Mouse (Mus musculus): ENCODE data around the gene Kif26b. TPM values are rescaled to one million over a fixed set of nuclear protein-coding genes. Genes with fewer than 3 reads are reported as not detected.

Gene Kif26b
- polyA plus RNA-seq, 1 experiment from 2014 or later, result 0.10 TPM

GRCm38 (mm10) chr1:178860671-178861391 is 331.9 kb downstream of the Kif26b start:
- H3K9ac ChIP-seq, result no peak overlapping the region
- H3K36me3 ChIP-seq, result no peaks in the 10 kb centered on the region
- H3K27me3 ChIP-seq, result no peaks in the 10 kb centered on the region
- H3K4me2 ChIP-seq, result no peak overlapping the region
- H3K9me3 ChIP-seq (replicated peaks), result no peaks in the 10 kb centered on the region
- no peak overlapping the region for H3K27ac ChIP-seq
- H3K4me1 ChIP-seq (replicated peaks), result no peaks in the 10 kb centered on the region
- H3K4me3 ChIP-seq (replicated peaks), result no peak overlapping the region
- ATAC-seq (ENCODE audit: low read depth) (no peak), DNase-seq (no peak)
- WGBS (ENCODE audit: insufficient replicate concordance), result 63% methylated on average over 8 of the region's 8 CpGs

GRCm38 (mm10) chr1:178861392-178861762 is 332.5 kb downstream of the Kif26b start:
- no peak for DNase-seq
- no peaks in the 10 kb centered on the region for H3K36me3 ChIP-seq
- H3K9ac ChIP-seq, result no peak overlapping the region
- no peak overlapping the region for H3K4me3 ChIP-seq (replicated peaks)
- no peaks in the 10 kb centered on the region for H3K9me3 ChIP-seq (replicated peaks)
- no peak overlapping the region for H3K27ac ChIP-seq
- H3K4me2 ChIP-seq, result no peak overlapping the region
- no peaks in the 10 kb centered on the region for H3K27me3 ChIP-seq
- no peak for ATAC-seq (ENCODE audit: low read depth)
- no peaks in the 10 kb centered on the region for H3K4me1 ChIP-seq (replicated peaks)
- 71% methylated on average over 8 of the region's 8 CpGs for WGBS (ENCODE audit: insufficient replicate concordance)

- 65% methylated on average over 6 of the region's 6 CpGs for WGBS (ENCODE audit: insufficient replicate concordance)
- DNase-seq, result no peak
- H3K9ac ChIP-seq, result no peak overlapping the region
These were observed 334.8 kb downstream of the Kif26b start for GRCm38 (mm10) chr1:178863756-178864155.

GRCm38 (mm10) chr1:178864297-178864696 is 335.4 kb downstream of the Kif26b start:
- no peak overlapping the region for H3K27ac ChIP-seq
- H3K9me3 ChIP-seq (replicated peaks), result no peaks in the 10 kb centered on the region
- no peaks in the 10 kb centered on the region for H3K4me1 ChIP-seq (replicated peaks)
- H3K4me3 ChIP-seq (replicated peaks), result no peak overlapping the region
- no peaks in the 10 kb centered on the region for H3K36me3 ChIP-seq
- 0 out of 2 replicates have a peak, but pooled peaks cover 5% of the 10 kb centered on the region for H3K27me3 ChIP-seq
- ATAC-seq (ENCODE audit: low read depth) (no peak), DNase-seq (no peak)
- no peak overlapping the region for H3K9ac ChIP-seq
- H3K4me2 ChIP-seq, result no peak overlapping the region
- 76% methylated on average over 4 of the region's 4 CpGs for WGBS (ENCODE audit: insufficient replicate concordance)

More at GRCm38 (mm10) chr1:178863756-178864155, 334.8 kb downstream of the Kif26b start:
- Histone ChIP-seq H3K4me3 (replicated peaks) (no peak overlapping the region), H3K9me3 (replicated peaks) (no peaks in the 10 kb centered on the region), H3K36me3 (no peaks in the 10 kb centered on the region), H3K27ac (no peak overlapping the region), H3K4me2 (no peak overlapping the region), H3K4me1 (replicated peaks) (no peaks in the 10 kb centered on the region), H3K27me3 (0 out of 2 replicates have a peak, but pooled peaks cover 5% of the 10 kb centered on the region)
- no peak for ATAC-seq (ENCODE audit: low read depth)

- H3K36me3 ChIP-seq, result no peaks in the 10 kb centered on the region
- 24% methylated on average over 4 of the region's 4 CpGs for WGBS (ENCODE audit: insufficient replicate concordance)
These were observed 337.8 kb downstream of the Kif26b start for GRCm38 (mm10) chr1:178866757-178867156.

GRCm38 (mm10) chr1:178871055-178871454 is 342.1 kb downstream of the Kif26b start:
- Histone ChIP-seq H3K4me3 (replicated peaks) (no peak overlapping the region), H3K4me1 (replicated peaks) (no peaks in the 10 kb centered on the region), H3K9ac (no peak overlapping the region), H3K9me3 (replicated peaks) (no peaks in the 10 kb centered on the region), H3K4me2 (no peak overlapping the region), H3K27me3 (0 out of 2 replicates have a peak, but pooled peaks cover 5% of the 10 kb centered on the region), H3K27ac (no peak overlapping the region), H3K36me3 (no peaks in the 10 kb centered on the region)
- no peak for DNase-seq
- WGBS (ENCODE audit: insufficient replicate concordance), result 63% methylated on average over 3 of the region's 3 CpGs
- ATAC-seq (ENCODE audit: low read depth), result no peak

More at GRCm38 (mm10) chr1:178866757-178867156, 337.8 kb downstream of the Kif26b start:
- ATAC-seq (ENCODE audit: low read depth), result no peak
- Histone ChIP-seq H3K27me3 (0 out of 2 replicates have a peak, but pooled peaks cover 5% of the 10 kb centered on the region), H3K9ac (no peak overlapping the region), H3K4me1 (replicated peaks) (no peaks in the 10 kb centered on the region), H3K27ac (no peak overlapping the region), H3K9me3 (replicated peaks) (no peaks in the 10 kb centered on the region), H3K4me2 (no peak overlapping the region), H3K4me3 (replicated peaks) (no peak overlapping the region)
- no peak for DNase-seq

- Histone ChIP-seq H3K4me2 (no peak overlapping the region), H3K4me3 (replicated peaks) (no peak overlapping the region), H3K9ac (no peak overlapping the region), H3K27me3 (no peaks in the 10 kb centered on the region), H3K36me3 (no peaks in the 10 kb centered on the region), H3K27ac (no peak overlapping the region), H3K4me1 (replicated peaks) (no peaks in the 10 kb centered on the region), H3K9me3 (replicated peaks) (no peaks in the 10 kb centered on the region)
- DNase-seq (no peak), ATAC-seq (ENCODE audit: low read depth) (no peak)
- 51% methylated on average over 2 of the region's 2 CpGs for WGBS (ENCODE audit: insufficient replicate concordance)
These were observed 348.0 kb downstream of the Kif26b start for GRCm38 (mm10) chr1:178876926-178877325.

GRCm38 (mm10) chr1:178878676-178879075 is 349.8 kb downstream of the Kif26b start:
- H3K9me3 ChIP-seq (replicated peaks), result no peaks in the 10 kb centered on the region
- H3K27ac ChIP-seq, result no peak overlapping the region
- no peaks in the 10 kb centered on the region for H3K4me1 ChIP-seq (replicated peaks)
- H3K27me3 ChIP-seq, result no peaks in the 10 kb centered on the region
- DNase-seq (no peak), ATAC-seq (ENCODE audit: low read depth) (no peak)
- H3K4me2 ChIP-seq, result no peak overlapping the region
- 68% methylated on average over 1 of the region's 1 CpGs for WGBS (ENCODE audit: insufficient replicate concordance)
- no peak overlapping the region for H3K9ac ChIP-seq
- H3K36me3 ChIP-seq, result no peaks in the 10 kb centered on the region
- H3K4me3 ChIP-seq (replicated peaks), result no peak overlapping the region

- no peak overlapping the region for H3K27ac ChIP-seq
- H3K9ac ChIP-seq, result no peak overlapping the region
- ATAC-seq (ENCODE audit: low read depth) (no peak), DNase-seq (no peak)
- H3K4me2 ChIP-seq, result no peak overlapping the region
- H3K4me1 ChIP-seq (replicated peaks), result no peaks in the 10 kb centered on the region
- no peaks in the 10 kb centered on the region for H3K9me3 ChIP-seq (replicated peaks)
- no peak overlapping the region for H3K4me3 ChIP-seq (replicated peaks)
- 53% methylated on average over 7 of the region's 7 CpGs for WGBS (ENCODE audit: insufficient replicate concordance)
- H3K27me3 ChIP-seq, result no peaks in the 10 kb centered on the region
- H3K36me3 ChIP-seq, result no peaks in the 10 kb centered on the region
These were observed 352.0 kb downstream of the Kif26b start for GRCm38 (mm10) chr1:178880905-178881304.

- Histone ChIP-seq H3K9ac (no peak overlapping the region), H3K4me2 (no peak overlapping the region), H3K36me3 (no peaks in the 10 kb centered on the region), H3K4me3 (replicated peaks) (no peak overlapping the region), H3K27me3 (no peaks in the 10 kb centered on the region), H3K9me3 (replicated peaks) (no peaks in the 10 kb centered on the region), H3K27ac (no peak overlapping the region), H3K4me1 (replicated peaks) (no peaks in the 10 kb centered on the region)
- no peak for DNase-seq
- 74% methylated on average over 5 of the region's 5 CpGs for WGBS (ENCODE audit: insufficient replicate concordance)
- no peak for ATAC-seq (ENCODE audit: low read depth)
These were observed 357.7 kb downstream of the Kif26b start for GRCm38 (mm10) chr1:178886671-178887070.

- no peak for DNase-seq
- H3K4me2 ChIP-seq, result no peak overlapping the region
These were observed 363.5 kb downstream of the Kif26b start for GRCm38 (mm10) chr1:178892376-178892775.

More at GRCm38 (mm10) chr1:178892376-178892775, 363.5 kb downstream of the Kif26b start:
- Histone ChIP-seq H3K27me3 (no peaks in the 10 kb centered on the region), H3K36me3 (no peaks in the 10 kb centered on the region), H3K27ac (no peak overlapping the region), H3K4me1 (replicated peaks) (no peaks in the 10 kb centered on the region), H3K9ac (no peak overlapping the region), H3K9me3 (replicated peaks) (no peaks in the 10 kb centered on the region), H3K4me3 (replicated peaks) (no peak overlapping the region)
- ATAC-seq (ENCODE audit: low read depth), result no peak
- 71% methylated on average over 6 of the region's 6 CpGs for WGBS (ENCODE audit: insufficient replicate concordance)

Measured in liver, embryonic 13.5 days (tissue).